Mouse (Mus musculus) frontal cortex, postnatal 10 days (tissue): ENCODE results near the gene Samd8.

Source experiments
- DNase-seq, 2 experiments: peaks; one replicate each; pipeline ENCODE4 v3.0.0; 2022; ENCODE audit warnings: low spot score in 2 of 2, mixed read lengths in 1 of 2

The Samd8 gene

DNA sequence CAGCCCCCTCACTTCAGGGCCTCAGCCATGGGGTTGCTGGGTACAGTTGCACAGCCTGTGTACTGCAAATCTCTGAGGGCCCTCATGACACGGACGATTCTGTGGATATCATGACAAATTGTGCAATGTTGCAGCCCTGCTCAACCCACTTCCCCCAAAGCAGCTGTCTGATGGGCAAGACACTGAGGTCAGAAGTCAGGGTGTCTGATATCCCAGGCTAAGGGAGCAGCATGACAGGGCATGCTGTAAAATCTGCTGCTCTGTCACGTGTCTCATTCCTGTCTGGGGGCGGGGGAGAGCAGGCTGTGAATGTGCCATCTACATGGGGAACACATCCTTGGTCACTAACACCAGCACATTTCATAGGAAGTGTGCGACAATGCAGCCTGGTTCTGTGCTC is 5.2 kb upstream of the Samd8 start:
- DNase-seq: no peak

DNA sequence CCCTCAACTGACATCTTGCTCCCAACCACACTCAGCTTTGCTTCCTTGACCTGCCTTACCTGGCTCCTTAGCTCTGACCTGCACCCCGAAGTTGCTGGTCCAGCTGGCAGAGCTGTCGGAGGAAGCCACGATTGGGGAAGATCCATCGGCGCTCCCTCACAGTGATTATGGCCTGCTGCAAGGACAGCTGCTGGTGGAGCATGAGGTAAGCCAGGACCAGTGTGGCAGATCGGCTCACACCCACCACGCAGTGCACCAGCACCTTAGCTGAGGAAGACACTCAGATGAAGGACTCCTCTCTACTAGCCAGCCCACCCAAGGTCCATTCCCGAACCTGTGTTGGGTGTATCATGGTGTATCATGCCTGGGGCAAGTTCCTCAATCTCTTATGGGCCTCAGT is 4.1 kb upstream of the Samd8 start:
- DNase-seq: no peak

DNA sequence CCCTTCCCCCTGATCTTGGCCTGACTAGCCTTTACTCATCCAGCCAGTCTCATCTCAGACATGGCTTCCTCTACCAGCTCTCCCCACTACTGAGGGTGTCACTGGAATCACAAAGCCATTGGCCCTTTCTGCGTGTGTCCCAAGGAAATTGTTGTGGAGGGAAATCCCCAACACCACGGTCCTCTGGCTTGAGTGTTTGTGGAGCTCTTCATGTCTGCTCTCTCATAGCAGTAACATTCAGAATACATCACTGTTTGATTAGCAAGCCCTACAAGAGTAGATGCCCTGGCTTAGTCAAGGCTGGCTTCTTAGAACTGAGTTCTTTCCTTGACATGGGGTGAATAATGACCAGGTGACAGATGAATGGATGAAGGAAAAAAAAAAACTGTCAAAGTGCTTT is 3.5 kb upstream of the Samd8 start:
- DNase-seq: no peak

DNA sequence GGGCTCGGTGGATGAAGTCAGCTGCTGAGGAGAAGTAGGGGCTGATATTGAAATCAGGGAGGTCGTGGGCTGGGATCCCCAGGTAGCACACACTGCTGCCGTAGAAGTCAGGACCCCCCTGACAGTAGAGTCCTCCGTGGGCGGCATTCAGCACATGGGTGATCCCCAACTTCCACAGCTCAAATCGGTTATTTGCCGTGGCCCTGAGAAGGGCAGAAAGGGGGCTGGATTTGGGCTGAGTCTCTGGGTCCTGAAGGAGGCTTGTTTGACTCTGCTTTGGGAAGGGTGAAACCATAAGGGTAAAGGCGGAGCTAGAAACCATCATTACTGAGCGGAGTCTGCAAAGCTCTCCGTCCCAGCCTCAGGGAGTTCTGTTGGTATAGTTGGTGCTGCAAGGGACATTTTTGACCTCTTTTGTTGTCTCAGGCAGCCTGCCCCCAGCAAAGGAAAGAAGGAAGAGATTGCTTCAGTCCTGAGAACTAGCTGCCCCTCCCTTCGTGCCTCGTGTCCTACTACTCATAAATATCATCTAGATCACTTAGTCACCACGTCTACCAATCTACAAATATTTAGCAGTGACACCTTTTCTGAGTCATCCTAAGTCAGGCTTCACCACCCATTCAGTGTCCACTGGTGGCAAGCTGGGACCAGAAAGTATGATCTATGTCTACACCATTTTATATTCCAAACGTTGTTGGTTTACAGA is 2.7 kb upstream of the Samd8 start:
- no peak for DNase-seq

DNA sequence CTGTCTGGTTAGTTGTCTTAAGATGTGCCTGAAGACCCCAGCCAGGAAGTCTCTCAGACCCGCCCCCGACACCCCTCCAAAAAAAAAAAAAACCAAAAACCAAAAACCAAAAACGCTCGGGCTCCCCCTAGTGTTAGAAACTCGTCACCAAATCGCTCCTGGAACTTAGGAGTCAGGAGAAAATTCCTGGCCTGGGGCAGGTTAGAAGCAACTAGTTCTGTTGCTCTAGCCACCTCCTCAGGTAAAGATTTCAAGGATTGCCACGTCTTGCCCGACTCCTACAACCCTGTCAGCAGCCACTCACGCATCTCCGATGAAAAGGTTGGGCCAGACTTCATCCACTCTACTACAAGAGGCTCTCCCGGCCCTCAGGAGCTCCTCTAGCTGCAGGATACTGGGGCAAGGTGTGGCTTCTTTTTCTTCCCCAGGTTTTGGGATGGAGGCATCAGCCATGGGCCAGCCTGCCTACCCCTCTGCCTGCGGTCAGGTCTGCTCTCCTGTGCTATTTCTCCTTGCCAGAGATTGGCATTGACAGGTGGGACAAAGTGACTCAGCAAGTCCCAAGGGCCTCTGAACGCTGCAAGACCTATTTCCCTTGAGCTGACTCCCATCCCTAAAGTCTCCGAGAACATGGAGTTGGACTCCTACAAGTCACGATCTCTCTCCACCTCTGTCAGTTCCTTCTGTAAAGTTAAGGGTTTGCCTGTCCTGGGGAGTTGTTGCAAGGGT is 2.0 kb upstream of the Samd8 start:
- peak in 1 of 2 experiments; percentile 44 for DNase-seq

DNA sequence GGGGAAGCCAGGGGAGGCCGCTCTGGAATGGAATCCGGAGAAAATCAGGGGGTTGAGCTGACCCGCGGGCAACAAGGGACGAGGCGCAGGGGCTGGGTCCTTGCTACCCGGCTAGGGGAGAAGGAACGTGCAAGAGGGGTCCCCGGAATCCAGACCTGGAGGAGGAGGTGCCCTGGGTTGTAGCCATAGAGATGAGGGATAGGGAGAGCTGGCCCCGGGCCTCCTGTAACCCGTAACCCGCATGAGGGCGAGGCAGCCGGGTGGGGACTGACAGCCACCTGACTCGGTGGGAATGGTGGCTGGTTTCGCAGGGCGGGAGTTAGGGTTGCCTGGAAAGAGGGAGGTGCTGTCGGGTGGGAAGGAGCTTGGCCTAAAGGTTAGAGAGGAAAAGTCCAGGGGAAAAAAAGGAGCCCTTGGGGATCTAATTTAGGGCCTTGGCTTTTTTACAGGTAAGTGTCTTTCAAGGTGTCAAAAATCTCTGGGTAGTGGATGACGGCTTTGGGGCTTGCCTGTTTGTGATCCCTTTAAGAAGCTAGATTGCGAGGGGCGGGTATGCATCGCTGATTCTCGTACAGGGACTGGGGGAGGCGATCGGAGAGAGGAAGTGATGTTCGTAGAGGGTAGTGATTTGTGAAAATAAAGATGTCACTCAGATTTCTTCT is 681 bp downstream of the Samd8 start, which contains the start of gene Dusp13:
TSS of gene Dusp13 (minus strand) at position 301 of the 662 bp plus-strand sequence.
- DNase-seq: peak; percentile 60 to 65

DNA sequence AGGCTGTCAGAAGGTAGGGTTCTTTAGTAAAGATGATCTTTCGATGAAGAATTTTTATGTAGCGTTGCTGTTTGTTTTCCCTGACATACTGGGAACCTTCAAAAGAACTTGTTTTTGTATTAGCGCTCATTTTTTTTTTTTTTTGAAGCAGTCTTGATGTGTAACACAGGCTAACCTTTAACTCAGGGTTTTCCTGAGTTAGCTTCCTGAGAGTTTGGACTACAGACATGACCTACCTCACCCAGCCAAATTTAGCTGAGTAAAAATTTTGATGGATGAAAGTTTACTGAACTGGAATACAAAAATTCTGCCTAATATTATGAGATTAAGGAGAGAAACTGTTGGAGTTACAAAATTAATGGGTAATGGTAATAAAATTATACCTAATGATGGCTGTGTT is 2.1 kb downstream of the Samd8 start:
- no peak for DNase-seq

DNA sequence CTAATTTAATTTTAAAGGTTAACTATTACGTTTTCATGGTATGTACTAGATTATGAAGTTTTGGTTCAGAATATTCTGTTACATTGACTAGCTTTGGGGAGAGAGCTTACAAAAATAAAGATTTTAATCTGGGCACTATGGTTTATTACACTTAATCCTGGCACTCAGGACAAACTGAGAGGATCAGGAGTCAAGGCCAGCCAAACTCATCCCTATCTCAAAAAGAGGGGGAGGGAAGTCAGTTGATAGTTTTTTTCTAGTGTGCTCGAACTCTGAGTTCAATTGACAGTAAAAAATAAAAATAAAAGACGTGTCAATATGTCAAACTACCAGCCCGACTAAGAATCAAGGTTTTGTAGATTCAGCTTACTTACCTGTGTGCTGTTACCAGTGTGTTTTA is 3.0 kb downstream of the Samd8 start:
- DNase-seq: no peak

DNA sequence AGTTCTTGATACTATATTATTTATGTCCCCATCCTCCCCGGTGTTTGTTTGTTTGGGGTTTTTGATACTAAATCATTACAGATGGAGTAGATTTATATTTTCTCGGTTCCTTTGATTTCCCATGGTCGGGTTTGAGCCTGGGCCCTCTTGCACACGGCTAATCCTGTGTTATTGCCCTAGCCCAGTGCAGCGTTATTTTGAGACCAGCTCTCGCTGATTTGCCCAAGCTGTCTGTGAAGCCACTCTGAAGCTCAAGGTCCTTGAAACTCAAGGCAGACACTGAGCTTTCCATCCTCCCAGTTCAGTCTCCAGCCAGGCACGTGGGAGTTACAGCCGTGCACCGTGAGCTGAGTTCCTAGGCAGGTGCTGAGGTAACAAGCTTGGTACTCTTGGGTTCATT is 11.2 kb downstream of the Samd8 start:
- no peak for DNase-seq

DNA sequence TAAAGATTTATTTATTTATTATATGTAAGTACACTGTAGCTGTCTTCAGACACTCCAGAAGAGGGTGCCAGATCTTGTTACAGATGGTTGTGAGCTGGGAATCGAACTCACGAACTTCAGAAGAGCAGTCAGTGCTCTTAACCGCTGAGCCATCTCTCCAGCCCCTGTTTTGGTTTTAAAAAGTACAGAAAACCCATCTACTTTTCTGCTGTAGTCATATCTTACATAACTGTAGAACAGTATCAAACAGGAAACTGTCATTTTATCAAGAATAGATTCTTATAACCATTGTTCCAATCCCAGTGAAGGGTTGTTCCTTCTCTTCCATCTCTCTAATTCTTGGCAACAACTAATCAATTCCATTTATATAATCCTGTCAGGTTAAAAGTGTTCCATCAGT is 13.4 kb downstream of the Samd8 start:
- DNase-seq: no peak

DNA sequence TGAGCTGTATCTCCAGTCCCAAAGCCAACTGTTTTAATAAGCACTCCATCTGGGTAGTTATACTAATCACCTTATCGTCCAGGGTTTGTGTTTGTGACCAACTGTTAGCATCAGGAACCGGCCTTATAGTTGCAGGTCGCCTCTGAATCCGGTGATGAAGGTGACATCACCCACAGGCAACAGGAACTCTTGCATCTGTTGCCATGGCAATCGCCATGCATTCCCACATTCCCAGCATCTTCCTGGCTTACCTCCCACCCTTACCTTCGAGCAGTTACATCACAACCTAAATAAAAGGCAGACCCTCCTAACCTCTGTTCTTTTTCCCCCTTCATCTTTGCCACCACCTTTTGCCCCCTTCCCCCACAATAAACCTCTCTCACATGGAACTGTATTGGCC is 14.3 kb downstream of the Samd8 start:
- no peak for DNase-seq

DNA sequence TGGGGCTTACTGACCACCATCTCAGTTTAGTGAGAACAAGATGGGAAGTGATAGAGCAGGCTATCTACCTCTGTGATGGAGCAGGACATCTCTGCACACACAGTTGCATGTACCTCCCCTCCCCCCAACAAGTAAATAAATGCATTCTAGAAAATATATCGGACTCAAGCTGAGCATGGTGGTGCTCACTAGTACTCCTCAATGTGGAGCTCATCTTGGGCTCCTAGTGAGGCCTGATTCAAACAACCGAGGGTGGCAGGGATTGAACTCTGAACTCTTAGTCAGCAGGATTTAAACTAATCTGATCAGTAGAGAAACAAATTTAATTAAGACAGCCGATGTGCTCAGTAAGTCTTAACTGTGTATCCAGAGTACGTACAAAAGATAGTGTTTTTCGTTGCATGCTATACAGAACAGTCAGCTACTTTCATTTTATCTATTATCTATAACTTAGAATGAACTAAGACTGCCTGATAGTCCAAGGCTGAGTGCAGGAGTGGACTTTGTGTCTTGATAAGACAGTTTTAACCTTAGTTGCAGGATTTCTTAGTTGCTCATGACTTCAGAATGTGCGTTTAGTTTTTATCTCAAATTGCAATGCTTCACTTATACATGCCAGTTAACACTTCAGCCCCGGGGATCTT is 15.5 kb downstream of the Samd8 start:
- no peak for DNase-seq

DNA sequence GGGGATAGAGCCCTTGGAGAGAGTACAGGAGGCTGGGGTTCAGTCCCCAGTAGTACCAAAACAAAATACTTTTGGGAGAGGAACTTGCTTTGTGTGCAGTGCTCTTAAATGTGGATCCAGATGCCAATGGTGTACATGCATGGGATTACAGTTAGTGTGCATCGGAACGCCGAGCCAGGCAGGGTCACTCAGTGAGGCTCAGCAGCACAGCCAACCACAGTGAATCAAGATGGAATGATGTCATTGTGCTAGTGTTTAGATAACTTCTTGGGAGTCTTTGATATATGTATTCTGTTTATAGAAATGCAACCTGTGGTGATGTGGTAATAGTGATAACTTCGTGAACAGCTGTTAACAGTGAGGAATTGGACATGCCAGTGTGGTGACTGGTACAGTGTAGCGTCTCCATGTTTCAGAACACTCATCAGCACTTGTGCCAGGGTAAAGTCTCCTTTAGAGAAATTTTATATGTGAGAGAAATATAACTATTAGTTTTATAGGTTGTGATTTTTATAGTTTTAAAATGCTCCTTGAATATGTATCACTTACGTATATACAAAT is 16.1 kb downstream of the Samd8 start:
- no peak for DNase-seq

DNA sequence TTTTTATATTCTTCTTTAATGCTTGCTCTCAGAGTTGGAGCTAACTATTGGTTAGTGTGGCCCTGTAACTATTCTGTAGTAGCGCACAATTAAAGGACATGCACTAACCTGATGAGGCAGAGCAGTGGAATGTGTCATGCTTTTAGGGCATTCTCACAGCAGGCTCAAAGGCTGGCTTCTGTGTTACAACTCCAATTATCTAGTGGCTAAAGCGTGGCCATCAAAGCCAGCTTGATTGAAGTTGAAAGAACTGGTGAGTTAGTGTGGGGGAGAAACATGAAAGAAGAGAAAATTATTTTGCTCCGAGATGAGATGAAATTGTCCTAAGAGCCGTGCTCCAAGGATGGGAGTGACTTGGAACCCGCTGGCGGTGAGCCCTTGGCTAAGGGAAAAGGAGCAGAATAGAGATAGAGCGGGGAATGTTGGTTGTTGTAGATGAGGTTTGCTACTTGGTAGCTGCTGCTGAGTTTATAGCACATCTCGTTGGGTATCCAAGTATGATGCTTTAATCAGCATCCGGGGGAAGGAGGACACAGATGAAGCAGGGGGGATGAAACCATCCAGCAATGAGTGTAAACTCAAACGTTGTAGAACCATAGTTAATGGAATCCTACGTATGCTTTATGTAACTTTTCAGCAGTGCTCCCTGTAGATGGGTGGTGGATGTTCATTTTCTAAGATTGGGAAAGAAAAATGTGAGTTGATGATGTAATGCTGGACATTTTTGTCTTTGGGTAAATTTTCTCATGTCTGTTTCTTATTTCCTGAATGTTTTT is 22.4 kb downstream of the Samd8 start:
- no peak for DNase-seq

DNA sequence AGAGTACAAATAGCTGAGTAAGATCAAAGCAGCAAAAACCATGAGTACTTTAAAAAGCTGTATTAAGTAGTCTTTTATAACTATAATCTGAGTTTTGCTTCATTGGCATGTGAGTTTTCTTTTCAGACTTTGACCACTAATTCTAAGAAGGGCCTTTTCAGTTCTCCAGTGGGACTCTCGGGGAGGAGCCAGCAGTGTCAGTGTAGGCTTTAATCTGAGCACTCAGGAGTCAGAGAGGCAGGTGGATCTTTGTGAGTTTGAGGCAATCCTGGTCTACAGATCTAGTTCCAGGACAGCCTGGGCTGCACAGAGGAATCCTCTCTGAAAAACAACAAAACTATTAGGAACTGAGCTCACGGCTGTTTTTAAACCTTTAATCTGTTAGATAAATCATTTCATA is 23.6 kb downstream of the Samd8 start:
- DNase-seq: no peak

DNA sequence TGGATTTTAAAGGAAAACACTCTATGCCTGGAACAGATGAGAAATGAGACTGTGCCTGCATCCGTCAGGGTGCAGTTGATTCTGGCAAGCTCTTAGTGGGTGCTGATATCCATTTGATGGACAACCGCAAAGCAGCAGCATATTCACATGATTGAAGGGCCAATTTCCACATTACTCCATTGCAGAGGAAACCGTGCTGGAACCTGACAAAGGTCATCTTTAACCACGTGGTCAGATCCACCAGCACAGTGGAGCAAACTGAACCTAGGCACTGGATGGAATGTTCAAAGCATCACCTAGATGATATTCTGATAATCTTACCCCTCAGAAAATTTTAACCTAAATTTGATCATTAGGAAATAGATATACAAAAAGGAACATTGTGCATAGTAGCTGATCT is 25.9 kb downstream of the Samd8 start:
- no peak for DNase-seq

DNA sequence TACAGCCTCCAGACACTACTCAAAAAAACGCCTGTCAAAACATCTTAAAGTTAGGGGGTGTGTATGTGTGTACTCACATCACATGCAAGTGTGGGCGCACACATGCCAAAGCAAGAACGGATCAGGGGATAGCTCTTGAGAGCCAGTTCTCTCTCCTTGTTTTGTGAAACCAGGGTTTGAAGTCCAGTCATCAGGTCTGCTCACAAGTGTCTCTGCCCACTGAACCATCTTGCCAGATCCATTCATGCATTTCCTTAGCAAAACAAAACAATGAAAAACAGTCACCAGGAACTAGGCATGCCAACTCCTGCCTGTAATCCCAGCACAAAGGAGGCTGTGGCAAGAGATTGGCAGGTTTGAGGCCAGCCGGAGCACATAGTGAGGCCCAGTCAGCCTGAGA is 36.2 kb downstream of the Samd8 start:
- no peak for DNase-seq

DNA sequence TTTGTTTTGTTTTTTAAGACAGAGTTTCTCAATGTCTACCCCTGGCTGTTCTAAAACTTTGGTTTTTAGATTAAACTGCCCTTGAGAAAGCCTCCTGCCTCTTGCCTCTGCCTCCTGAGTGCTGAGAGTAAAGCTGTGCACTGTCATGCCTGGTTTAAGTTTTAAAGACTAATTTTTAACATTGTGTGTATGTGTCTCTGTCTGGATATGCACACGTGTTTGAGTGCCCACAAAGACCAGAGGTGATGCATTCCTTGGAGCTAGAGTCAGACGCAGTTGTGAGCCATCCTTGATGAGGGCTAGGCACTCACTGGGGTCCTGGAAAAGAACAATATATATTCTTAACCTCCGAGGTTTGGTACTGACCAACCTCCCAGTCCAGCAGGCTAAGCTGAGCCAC is 37.0 kb downstream of the Samd8 start:
- no peak for DNase-seq

DNA sequence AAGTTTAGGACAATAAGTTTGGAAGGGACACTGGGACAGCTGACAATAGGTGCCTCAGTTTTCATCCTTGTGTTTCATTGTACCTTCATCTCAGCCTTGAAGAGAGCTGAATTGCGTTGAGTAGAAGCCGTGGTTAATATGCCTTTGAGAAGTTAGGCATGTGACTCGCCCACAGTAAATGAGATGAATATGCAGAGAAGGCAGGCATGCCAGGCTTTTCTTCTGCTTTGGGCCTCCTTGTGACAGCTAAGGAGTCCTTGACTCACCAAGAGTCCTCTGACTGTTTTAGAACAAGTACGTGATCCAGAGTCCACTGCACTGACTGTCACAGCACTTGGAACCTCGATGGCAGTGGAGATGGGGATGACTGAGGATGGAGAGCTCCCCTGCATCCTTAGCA is 37.8 kb downstream of the Samd8 start:
- no peak for DNase-seq

DNA sequence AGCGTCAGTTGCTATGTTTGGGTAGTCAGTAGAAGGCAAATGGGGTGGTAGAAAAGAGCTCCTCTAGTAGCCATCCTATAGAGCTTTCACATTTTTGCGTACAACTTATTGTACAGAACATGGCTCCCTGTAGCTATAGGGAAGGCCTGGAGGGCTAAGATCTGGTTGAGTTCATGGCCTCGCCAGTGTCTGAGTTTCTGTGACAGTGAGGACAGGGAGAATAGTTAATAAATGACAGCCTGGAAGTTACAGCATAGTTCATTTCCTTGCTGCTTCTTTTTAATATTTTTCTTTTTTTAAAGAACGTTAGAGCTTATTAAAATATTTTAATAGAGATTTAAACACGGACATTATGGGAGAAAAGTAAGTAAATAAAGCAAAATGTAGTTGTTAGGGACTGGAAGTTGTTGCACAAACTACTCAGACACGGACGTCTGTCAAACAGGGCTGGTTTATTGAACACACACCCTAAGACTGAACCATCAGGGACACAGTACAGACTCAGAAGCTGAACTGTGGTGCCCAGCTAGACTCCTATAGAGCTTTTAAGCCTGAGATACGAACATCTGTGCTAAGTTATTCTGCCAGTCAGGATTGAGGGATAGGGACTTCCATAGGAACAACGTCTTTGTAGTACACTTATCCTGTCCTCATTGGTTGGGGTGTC is 40.4 kb downstream of the Samd8 start:
- DNase-seq: no peak

DNA sequence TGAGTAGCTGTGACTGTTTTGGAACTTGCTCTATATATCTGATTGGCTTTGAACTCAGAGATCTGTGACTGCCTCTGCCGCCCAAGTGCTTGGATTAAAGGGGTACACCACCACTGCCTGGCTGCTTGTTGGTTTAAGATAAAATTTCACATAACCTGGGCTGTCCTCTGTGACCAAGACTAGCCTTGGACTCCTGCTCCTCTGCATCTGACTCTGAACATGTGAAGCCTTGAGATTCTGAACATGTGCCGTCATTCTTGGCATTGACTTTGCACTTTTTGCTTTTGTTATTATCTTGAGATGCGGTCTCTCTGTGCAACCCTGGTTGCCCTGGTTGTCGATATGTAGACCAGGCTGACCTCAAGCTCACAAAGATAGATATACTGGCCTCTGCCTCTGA is 41.4 kb downstream of the Samd8 start:
- DNase-seq: no peak
